Comparison of ENCODE assay signal across 9 mouse cellular contexts in the genomic region with DNA sequence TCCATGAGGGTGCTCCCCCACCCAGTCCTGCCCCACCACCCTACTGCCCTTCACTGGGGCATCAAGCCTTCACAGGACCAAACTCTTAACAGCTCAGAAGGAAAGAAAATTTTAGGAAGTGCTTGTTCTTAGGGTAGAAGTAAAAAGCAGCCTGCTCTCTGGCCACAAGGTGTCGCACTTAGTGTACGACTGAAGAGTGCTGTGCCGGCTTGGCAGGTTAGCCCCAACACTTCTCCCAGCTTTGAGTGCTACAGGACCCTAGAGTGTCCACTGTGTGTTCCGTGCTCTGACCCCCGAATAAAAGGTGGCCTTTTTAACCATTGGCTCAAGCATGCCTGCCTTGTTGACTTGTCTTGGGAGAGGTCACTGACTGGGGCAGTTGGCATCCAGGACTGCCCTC. TPM values are rescaled to one million over a fixed set of nuclear protein-coding genes. Genes with fewer than 3 reads are reported as not detected.
DNase-seq lines count a peak whose midpoint lies in the region; ATAC-seq and TF ChIP-seq lines count a peak whose summit lies in the region.
"Had no signal": no experiment of that assay in that cellular context is flagged by ENCODE, and none has a peak within 500 bp of the region (broad histone marks: within the 10 kb centered on the region; RNA-seq: fewer than 3 reads in every experiment).

No protein-coding gene starts in this region.

- peaks cover 33% of the 10 kb centered on the region for H3K4me1 ChIP-seq in kidney, embryonic 15.5 days
- H3K4me1 ChIP-seq in liver, adult 2 months (ENCODE audit: control insufficient read depth, insufficient read depth, low read length), result no peaks in the 10 kb centered on the region
- peaks cover 7% of the 10 kb centered on the region for H3K4me1 ChIP-seq in neural tube, embryonic 11.5 days (ENCODE audit: control insufficient read depth, insufficient read depth, low read length)
- H3K4me1 ChIP-seq in stomach, embryonic 16.5 days (ENCODE audit: control insufficient read depth, insufficient read depth, low read length), result peaks cover 14% of the 10 kb centered on the region

- H3K79me2 ChIP-seq in liver, adult 2 months (ENCODE audit: control insufficient read depth, insufficient read depth, low read length), result no peaks in the 10 kb centered on the region

- DNase-seq in 416B (ENCODE audit: low read depth), result peak; percentile 89
- DNase-seq in adrenal gland, adult 2 months, result peak; percentile 76
- peak; percentile 90 for DNase-seq in embryo, embryonic 10.5 days (ENCODE audit: low spot score)
- peak; percentile 95 for DNase-seq in heart, adult 11 months
- peak; percentile 54 for DNase-seq in liver, adult 2 months (ENCODE audit: extremely low read depth, low read depth, low spot score)
- DNase-seq in neural tube, embryonic 11.5 days (ENCODE audit: low spot score), result peak; percentile 82

- ATAC-seq in kidney, embryonic 15.5 days (replicated peaks; ENCODE audit: low FRiP score), result peak; percentile 42; the same call in 1 of the 2 replicates
- ATAC-seq in neural tube, embryonic 11.5 days (ENCODE audit: insufficient read depth, low FRiP score, low TSS enrichment), result peak; percentile 65; the same call in 1 of the 2 replicates
- ATAC-seq in stomach, embryonic 16.5 days (ENCODE audit: insufficient read depth, low FRiP score), result peak; percentile 38; the same call in 1 of the 2 replicates

- TF ChIP-seq POLR2A in liver, adult 2 months (IDR thresholded peaks at IDR 0.05; ENCODE audit: extremely low read depth, insufficient read depth, low read length), result no peak

- peak; percentile 83 for TF ChIP-seq CTCF in liver, adult 2 months (IDR thresholded peaks at IDR 0.05; ENCODE audit: low read depth, low read length)

- H3K4me2 ChIP-seq in kidney, embryonic 15.5 days, result no peak overlapping the region
- H3K4me2 ChIP-seq in neural tube, embryonic 11.5 days (ENCODE audit: low read depth), result no peak overlapping the region
- no peak overlapping the region for H3K4me2 ChIP-seq in stomach, embryonic 16.5 days (ENCODE audit: low read depth, low read length)
- H3K4me2 ChIP-seq: embryonic facial prominence, embryonic 12.5 days had no signal

- no peak overlapping the region for H3K4me3 ChIP-seq in kidney, embryonic 15.5 days (replicated peaks)
- no peak overlapping the region for H3K4me3 ChIP-seq in liver, adult 2 months (ENCODE audit: insufficient read depth, low read depth, low read length)
- no peak overlapping the region for H3K4me3 ChIP-seq in neural tube, embryonic 11.5 days (ENCODE audit: low read depth, low read length)
- no peak overlapping the region for H3K4me3 ChIP-seq in stomach, embryonic 16.5 days (replicated peaks; ENCODE audit: low read length)
- H3K4me3 ChIP-seq: embryonic facial prominence, embryonic 12.5 days had no signal

- no peak overlapping the region for H3K9ac ChIP-seq in kidney, embryonic 15.5 days
- no peak overlapping the region for H3K9ac ChIP-seq in liver, adult 2 months (ENCODE audit: low read depth, low read length)
- no peak overlapping the region for H3K9ac ChIP-seq in neural tube, embryonic 11.5 days (ENCODE audit: low read length)
- H3K9ac ChIP-seq in stomach, embryonic 16.5 days (ENCODE audit: low read length), result no peak overlapping the region
- H3K9ac ChIP-seq: embryonic facial prominence, embryonic 12.5 days had no signal

- H3K36me3 ChIP-seq in kidney, embryonic 15.5 days, result peaks cover 59% of the 10 kb centered on the region
- peaks cover 34% of the 10 kb centered on the region for H3K36me3 ChIP-seq in liver, adult 2 months (ENCODE audit: control insufficient read depth, insufficient read depth, low read length)
- peaks cover 6% of the 10 kb centered on the region for H3K36me3 ChIP-seq in neural tube, embryonic 11.5 days (ENCODE audit: control insufficient read depth, insufficient read depth, low read length)
- H3K36me3 ChIP-seq in stomach, embryonic 16.5 days (ENCODE audit: control insufficient read depth, insufficient read depth, low read length), result peaks cover 22% of the 10 kb centered on the region

- no peaks in the 10 kb centered on the region for H3K9me3 ChIP-seq in kidney, embryonic 15.5 days (replicated peaks)
- H3K9me3 ChIP-seq in neural tube, embryonic 11.5 days (ENCODE audit: control insufficient read depth, low read length), result no peaks in the 10 kb centered on the region
- no peaks in the 10 kb centered on the region for H3K9me3 ChIP-seq in stomach, embryonic 16.5 days (replicated peaks; ENCODE audit: control insufficient read depth, low read length)
- H3K9me3 ChIP-seq: embryonic facial prominence, embryonic 12.5 days had no signal

- H3K27me3 ChIP-seq in kidney, embryonic 15.5 days, result no peaks in the 10 kb centered on the region
- H3K27me3 ChIP-seq in liver, adult 2 months (ENCODE audit: control insufficient read depth, insufficient read depth, low read length), result no peaks in the 10 kb centered on the region
- H3K27me3 ChIP-seq in neural tube, embryonic 11.5 days (ENCODE audit: control insufficient read depth, insufficient read depth, low read length), result no peaks in the 10 kb centered on the region
- no peaks in the 10 kb centered on the region for H3K27me3 ChIP-seq in stomach, embryonic 16.5 days (ENCODE audit: control insufficient read depth, insufficient read depth, low read length)
- H3K27me3 ChIP-seq: embryonic facial prominence, embryonic 12.5 days had no signal

- H3K27ac ChIP-seq in kidney, embryonic 15.5 days, result no peak overlapping the region
- H3K27ac ChIP-seq in liver, adult 2 months (replicated peaks; ENCODE audit: insufficient read depth, low read depth, low read length), result no peak overlapping the region
- H3K27ac ChIP-seq in neural tube, embryonic 11.5 days (ENCODE audit: low read depth, low read length), result no peak overlapping the region
- H3K27ac ChIP-seq in stomach, embryonic 16.5 days (ENCODE audit: low read length), result no peak overlapping the region
- H3K27ac ChIP-seq: embryonic facial prominence, embryonic 12.5 days had no signal

- WGBS in kidney, embryonic 15.5 days, result 4% methylated on average over 5 of the region's 5 CpGs
- 13% methylated on average over 5 of the region's 5 CpGs for WGBS in liver, adult 2 months
- WGBS in neural tube, embryonic 11.5 days, result 8% methylated on average over 5 of the region's 5 CpGs
- WGBS in stomach, embryonic 16.5 days, result 5% methylated on average over 5 of the region's 5 CpGs

RNA-seq across cellular contexts. Expression of a gene that starts 2.8 kb away (rescaled TPM):
- total RNA-seq in adrenal gland, adult 2 months (2021), result 10 to 100 TPM; 66.8 to 70.1 TPM
- 100 and 128 TPM in 2 replicates for polyA plus RNA-seq in adrenal gland, adult 2 months (2012; rRNA removed)
- polyA plus RNA-seq in kidney, embryonic 15.5 days (2015; fragmentation: Nextera tagmentation; extraction: Ambion mirVana), result 118 and 121 TPM in 2 replicates
- 1.8 and 2.1 TPM in 2 replicates for total RNA-seq in liver, adult 2 months (2014; rRNA removed)
- 2.6 and 3.3 TPM in 2 replicates for polyA plus RNA-seq in liver, adult 2 months (2012; rRNA removed)
- polyA plus RNA-seq in neural tube, embryonic 11.5 days (2014; fragmentation: Nextera tagmentation; extraction: Ambion mirVana), result 19.6 and 22.0 TPM in 2 replicates
- polyA plus RNA-seq in stomach, embryonic 16.5 days (2015; fragmentation: Nextera tagmentation; extraction: Ambion mirVana), result 32.0 and 37.6 TPM in 2 replicates

RNA-seq across cellular contexts. Expression of a gene that starts 15.6 kb away (rescaled TPM):
- total RNA-seq in adrenal gland, adult 2 months (2021), result 10 to 100 TPM; 64.1 to 94.4 TPM
- 93.2 and 95.5 TPM in 2 replicates for polyA plus RNA-seq in adrenal gland, adult 2 months (2012; rRNA removed)
- 110 and 113 TPM in 2 replicates for polyA plus RNA-seq in kidney, embryonic 15.5 days (2015; fragmentation: Nextera tagmentation; extraction: Ambion mirVana)
- total RNA-seq in liver, adult 2 months (2014; rRNA removed), result 21.6 and 27.6 TPM in 2 replicates
- 43.4 and 46.1 TPM in 2 replicates for polyA plus RNA-seq in liver, adult 2 months (2012; rRNA removed)
- 154 and 162 TPM in 2 replicates for polyA plus RNA-seq in neural tube, embryonic 11.5 days (2014; fragmentation: Nextera tagmentation; extraction: Ambion mirVana)
- 71.6 and 74.5 TPM in 2 replicates for polyA plus RNA-seq in stomach, embryonic 16.5 days (2015; fragmentation: Nextera tagmentation; extraction: Ambion mirVana)

RNA-seq across cellular contexts. Expression of a gene that starts 33.2 kb away (rescaled TPM):
- 1 to 10 TPM; 5.1 to 8.5 TPM for total RNA-seq in adrenal gland, adult 2 months (2021)
- polyA plus RNA-seq in adrenal gland, adult 2 months (2012; rRNA removed), result 14.7 and 18.3 TPM in 2 replicates
- polyA plus RNA-seq in kidney, embryonic 15.5 days (2015; fragmentation: Nextera tagmentation; extraction: Ambion mirVana), result 17.5 and 18.1 TPM in 2 replicates
- 2.8 TPM in 2 replicates for total RNA-seq in liver, adult 2 months (2014; rRNA removed)
- 2.5 and 2.6 TPM in 2 replicates for polyA plus RNA-seq in liver, adult 2 months (2012; rRNA removed)
- 18.9 and 19.9 TPM in 2 replicates for polyA plus RNA-seq in neural tube, embryonic 11.5 days (2014; fragmentation: Nextera tagmentation; extraction: Ambion mirVana)
- polyA plus RNA-seq in stomach, embryonic 16.5 days (2015; fragmentation: Nextera tagmentation; extraction: Ambion mirVana), result 11.0 and 11.6 TPM in 2 replicates

RNA-seq across cellular contexts. Expression of a gene that starts 33.4 kb away (rescaled TPM):
- 100 to 1,000 TPM; 260 to 282 TPM for total RNA-seq in adrenal gland, adult 2 months (2021)
- polyA plus RNA-seq in adrenal gland, adult 2 months (2012; rRNA removed), result 47.5 and 50.7 TPM in 2 replicates
- 158 and 161 TPM in 2 replicates for polyA plus RNA-seq in kidney, embryonic 15.5 days (2015; fragmentation: Nextera tagmentation; extraction: Ambion mirVana)
- total RNA-seq in liver, adult 2 months (2014; rRNA removed), result 141 and 156 TPM in 2 replicates
- 34.9 and 37.2 TPM in 2 replicates for polyA plus RNA-seq in liver, adult 2 months (2012; rRNA removed)
- polyA plus RNA-seq in neural tube, embryonic 11.5 days (2014; fragmentation: Nextera tagmentation; extraction: Ambion mirVana), result 136 and 139 TPM in 2 replicates
- 165 and 166 TPM in 2 replicates for polyA plus RNA-seq in stomach, embryonic 16.5 days (2015; fragmentation: Nextera tagmentation; extraction: Ambion mirVana)

RNA-seq across cellular contexts. Expression of a gene that starts 54.4 kb away (rescaled TPM):
- 1 to 10 TPM in 1 of 2 experiments, under 1 TPM in 1; 0.61 to 1.2 TPM for total RNA-seq in adrenal gland, adult 2 months (2021)
- polyA plus RNA-seq in adrenal gland, adult 2 months (2012; rRNA removed), result 4.4 and 5.0 TPM in 2 replicates
- 0.72 and 0.78 TPM in 2 replicates for polyA plus RNA-seq in kidney, embryonic 15.5 days (2015; fragmentation: Nextera tagmentation; extraction: Ambion mirVana)
- 0.65 and 0.67 TPM in 2 replicates for total RNA-seq in liver, adult 2 months (2014; rRNA removed)
- polyA plus RNA-seq in liver, adult 2 months (2012; rRNA removed), result 0.83 and 2.5 TPM in 2 replicates
- polyA plus RNA-seq in neural tube, embryonic 11.5 days (2014; fragmentation: Nextera tagmentation; extraction: Ambion mirVana), result 0.45 TPM in 2 replicates
- polyA plus RNA-seq in stomach, embryonic 16.5 days (2015; fragmentation: Nextera tagmentation; extraction: Ambion mirVana), result 0.30 and 0.87 TPM in 2 replicates
